Mouse (Mus musculus) stomach, postnatal 0 days (tissue): ENCODE measurements around the gene Pik3cd.

Experiments used
- CTCF ChIP-seq: IDR thresholded peaks from 2 replicates; pipeline ENCODE4 v1.5.1; 2016; ENCODE audit warnings: antibody characterized with exemption, low read depth, mild to moderate bottlenecking, moderate library complexity
- EP300 ChIP-seq: optimal IDR thresholded peaks from 2 replicates; pipeline ENCODE3; 2016; ENCODE audit warnings: antibody characterized with exemption

DNA sequence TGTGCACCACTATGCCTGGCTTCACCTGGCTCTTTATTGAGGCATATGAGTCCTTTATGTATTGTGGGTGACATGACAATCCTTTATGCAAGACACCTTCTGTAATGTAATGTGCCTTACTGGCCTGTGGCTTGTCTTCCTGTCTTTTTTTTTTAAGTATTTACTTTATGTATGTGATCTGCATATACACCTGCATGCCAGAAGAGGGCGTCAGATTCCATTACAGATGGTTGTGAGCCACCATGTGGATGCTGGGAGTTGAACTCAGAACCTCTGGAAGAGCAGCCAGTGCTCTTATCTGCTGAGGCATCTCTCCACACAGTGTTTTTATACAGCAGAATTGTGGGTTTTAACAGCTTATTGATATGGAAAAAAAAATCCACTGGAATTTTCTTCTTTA is 98.5 kb downstream of the Pik3cd start:
- TF ChIP-seq EP300 (no peak), CTCF (peak; percentile 21)
